Mouse (Mus musculus) ovary, postnatal 10 days (tissue): Measurements from ENCODE around the gene Fkbp10.

Experiments used
- DNase-seq: peaks from one replicate; pipeline ENCODE4 v3.0.0; 2022; ENCODE audit warnings: low spot score

Fkbp10 gene

DNA sequence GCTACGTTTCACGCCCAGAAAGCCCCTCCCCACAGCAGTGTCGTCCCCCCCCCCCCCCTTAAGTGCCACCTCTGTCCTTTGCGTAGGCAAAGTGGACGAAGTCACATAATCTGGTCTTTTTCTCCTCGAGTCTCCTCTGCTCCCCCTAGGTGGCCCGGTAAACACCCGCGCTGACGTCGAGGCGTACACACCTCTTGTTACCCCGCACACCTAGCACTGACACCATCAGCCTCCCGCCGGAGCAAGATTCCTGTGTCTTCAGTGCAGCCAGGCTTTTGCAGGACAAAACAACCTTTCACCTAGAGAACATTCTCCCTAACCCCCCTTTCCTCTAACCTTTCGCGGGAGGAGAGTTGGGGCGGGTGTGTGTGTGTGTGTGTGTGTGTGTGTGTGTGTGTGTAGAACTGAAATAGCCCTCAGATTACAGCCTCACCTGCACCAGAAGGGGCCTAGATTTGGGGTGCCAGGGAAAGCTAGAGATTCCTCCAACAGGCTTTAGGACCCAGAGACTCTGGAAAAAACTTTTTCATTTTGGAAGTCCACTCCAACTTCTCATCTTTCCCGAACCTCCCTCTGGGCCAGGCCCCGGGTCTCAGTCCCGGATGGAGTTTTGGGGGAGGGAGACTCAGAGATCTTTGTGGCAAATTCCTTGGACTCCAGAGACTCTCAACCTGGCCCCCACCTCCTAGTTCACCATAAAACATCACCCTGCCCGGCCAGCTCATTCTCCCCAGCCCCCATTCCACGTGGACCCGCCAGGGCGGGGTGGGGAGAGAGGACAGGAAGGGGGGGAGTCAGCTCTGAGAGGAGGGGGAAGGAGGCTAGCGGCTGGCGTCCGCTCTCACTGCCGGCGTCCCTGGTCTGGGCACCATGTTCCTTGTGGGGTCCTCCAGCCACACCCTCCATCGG, at the start of gene Fkbp10:
Fkbp10 (plus strand) TSS at position 784 of the 909 bp plus-strand sequence.
- peak; percentile 69 for DNase-seq

DNA sequence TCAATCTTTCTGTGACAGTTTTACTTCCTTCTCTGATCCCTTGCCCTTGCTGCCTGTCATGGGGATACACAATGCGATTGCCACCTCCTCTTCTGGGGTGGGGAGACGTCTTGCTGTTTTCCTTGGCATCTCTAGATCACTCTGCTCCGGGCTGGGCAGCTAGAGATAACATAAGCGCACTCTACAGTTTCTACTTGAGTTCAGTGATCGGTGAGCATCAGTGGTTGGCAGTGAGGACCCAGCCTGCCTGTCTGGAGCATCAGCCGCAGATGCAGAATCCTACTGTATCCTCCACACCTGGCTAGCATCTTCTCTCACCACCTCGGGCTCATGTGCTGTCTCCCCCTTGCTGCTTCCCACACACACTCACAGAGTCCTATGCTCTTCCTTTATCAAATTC, 46.4 kb upstream of the Fkbp10 start:
- no peak for DNase-seq

DNA sequence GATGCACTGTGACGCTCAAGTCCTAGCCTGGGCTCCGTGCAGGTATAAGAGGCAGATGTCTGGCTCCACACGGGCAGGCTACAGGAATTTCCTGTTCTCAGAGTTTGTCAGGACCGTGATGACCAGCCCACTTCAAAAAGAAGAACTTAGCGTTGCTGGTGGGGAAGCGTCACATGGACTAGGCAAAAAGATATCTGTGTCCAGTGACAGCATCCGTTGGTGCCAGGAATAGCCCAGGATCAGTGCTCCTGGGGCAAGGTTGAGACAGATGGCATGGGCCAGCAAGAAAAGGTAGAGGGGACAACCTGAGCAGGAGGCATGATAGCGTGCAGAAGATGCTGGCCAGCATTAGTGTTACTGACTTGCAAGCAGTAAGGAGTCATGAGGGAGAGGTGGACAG, 45.7 kb upstream of the Fkbp10 start:
- no peak for DNase-seq

DNA sequence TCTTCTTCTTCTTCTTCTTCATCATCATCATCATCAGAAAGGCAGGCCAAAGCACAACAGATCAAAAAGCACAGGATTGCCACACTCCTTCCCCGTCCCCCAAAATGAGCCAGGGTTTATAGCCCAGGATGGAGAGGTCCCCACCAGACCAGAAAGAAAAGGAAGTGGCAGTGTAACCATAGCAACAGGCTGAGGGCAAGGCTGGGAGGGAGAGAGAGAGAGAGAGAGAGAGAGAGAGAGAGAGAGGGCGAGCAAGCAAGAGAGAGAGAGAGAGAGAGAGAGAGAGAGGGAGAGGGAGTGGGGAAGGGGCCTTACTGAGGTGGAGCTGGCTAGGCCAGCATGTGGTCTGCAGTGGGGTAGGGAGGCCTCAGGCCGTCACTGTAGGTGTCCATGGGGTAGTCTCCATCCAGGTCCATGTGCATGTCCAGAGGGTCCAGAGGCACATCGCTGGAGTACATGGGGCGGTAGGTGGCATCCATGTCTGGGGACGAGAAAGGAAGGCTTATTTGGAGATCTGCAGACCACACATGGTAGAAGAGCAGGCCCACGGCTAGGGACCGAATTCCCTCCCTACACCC, 43.4 kb upstream of the Fkbp10 start:
- DNase-seq: no peak

DNA sequence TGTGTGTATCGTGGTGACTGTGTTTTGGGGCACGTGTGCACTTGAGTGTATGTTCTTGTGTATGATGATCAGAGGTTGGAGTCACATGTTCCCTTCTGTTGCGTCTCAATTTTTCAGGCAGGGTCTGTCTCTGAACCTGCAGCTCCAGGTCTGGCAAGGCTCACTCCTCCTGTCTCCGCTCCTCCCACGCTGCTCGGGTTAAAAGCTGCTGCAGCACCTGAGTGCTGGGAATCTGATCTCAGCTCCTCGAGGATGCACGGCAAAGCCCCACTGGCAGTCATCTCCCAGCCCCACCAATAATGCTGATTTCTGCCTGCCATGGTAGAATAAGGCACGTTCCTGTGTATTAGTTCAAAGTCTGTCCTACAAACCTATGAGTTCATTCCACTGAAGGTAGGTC, 40.4 kb upstream of the Fkbp10 start:
- DNase-seq: no peak

GRCm38 (mm10) chr11:100376005-100376404, 39.5 kb upstream of the Fkbp10 start:
- DNase-seq: no peak

GRCm38 (mm10) chr11:100376746-100377389, 38.6 kb upstream of the Fkbp10 start:
- DNase-seq: no peak

GRCm38 (mm10) chr11:100377989-100378388, 37.5 kb upstream of the Fkbp10 start:
- DNase-seq: no peak

DNA sequence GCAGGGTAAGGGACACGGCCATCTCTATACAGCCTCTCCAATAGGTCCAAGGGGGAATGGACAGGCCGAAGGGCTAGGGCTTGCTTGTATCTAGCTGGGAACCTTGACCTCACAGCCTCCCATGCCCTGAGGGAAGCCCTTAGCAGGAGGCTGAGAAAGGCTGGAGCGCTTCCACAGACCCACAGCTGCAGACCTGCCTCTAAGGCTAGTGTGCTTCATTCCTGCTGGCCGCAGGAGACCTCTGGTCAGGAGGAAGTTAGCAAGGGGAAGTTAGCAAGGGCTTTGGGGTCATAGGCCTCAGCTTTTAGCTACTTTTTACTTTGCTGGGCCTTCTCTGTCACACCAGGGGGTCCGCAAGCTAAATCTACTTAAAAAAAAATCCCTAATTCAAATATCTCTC, 37.1 kb upstream of the Fkbp10 start:
- no peak for DNase-seq

GRCm38 (mm10) chr11:100379311-100379710, 36.2 kb upstream of the Fkbp10 start:
- no peak for DNase-seq

GRCm38 (mm10) chr11:100382682-100383081, 32.8 kb upstream of the Fkbp10 start:
- no peak for DNase-seq

DNA sequence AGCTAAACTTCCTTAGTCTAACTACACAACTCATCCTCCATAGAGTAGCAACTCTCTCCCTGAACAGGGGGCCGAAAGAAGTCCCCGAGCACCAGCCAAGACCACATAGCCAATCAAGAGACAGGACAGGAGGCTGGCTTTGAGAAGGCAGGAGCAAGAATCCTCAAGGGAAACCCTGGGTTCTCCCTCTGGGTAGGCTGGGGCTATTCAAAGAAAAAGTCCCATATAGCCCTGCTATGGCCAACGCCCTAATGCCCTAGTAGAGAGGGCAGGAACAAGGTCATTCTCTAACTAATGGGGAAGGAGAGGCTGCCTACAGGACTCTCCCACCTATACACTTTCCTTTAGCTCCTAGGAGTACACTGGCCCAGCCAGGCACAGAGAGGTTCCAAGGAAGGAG, 30.5 kb upstream of the Fkbp10 start:
- no peak for DNase-seq

DNA sequence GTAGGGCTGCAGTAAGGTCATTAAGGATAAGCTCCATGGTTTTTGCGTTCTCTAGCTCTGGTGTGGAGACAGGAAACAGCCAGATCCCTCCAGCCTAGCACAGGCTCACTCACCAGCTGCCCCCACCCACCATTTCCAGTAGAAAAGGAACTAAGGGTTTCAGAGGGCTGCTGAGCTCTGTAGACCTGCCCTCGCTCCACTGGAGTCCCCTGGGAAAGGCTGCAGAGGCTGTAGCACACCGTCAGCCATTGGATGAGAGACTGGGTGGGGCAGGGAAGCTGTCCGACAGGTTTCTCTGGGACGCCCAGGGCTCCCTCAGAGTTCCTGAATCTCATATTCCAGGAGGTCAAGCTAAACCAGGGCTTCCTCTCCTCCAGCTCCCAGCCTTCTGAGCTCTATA, 28.9 kb upstream of the Fkbp10 start:
- DNase-seq: no peak

DNA sequence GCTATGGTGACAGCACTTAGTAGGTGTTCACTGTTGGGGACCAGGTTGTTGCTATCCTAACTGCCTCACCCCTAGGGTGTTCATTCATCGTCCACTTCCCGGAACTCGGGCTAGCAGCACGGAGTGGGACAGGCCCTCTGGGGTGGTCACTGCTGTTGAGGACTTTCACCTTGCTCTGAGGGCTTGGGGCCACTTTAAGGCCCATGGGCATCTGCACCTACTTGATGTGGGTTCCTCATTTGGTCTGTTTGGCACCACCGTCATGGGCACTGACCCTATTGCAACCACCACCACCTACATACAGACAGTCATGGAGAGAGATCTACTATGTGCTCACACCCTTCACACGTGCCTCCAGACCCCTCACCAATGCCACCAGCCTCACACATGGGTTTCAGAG, 28.4 kb upstream of the Fkbp10 start:
- no peak for DNase-seq

DNA sequence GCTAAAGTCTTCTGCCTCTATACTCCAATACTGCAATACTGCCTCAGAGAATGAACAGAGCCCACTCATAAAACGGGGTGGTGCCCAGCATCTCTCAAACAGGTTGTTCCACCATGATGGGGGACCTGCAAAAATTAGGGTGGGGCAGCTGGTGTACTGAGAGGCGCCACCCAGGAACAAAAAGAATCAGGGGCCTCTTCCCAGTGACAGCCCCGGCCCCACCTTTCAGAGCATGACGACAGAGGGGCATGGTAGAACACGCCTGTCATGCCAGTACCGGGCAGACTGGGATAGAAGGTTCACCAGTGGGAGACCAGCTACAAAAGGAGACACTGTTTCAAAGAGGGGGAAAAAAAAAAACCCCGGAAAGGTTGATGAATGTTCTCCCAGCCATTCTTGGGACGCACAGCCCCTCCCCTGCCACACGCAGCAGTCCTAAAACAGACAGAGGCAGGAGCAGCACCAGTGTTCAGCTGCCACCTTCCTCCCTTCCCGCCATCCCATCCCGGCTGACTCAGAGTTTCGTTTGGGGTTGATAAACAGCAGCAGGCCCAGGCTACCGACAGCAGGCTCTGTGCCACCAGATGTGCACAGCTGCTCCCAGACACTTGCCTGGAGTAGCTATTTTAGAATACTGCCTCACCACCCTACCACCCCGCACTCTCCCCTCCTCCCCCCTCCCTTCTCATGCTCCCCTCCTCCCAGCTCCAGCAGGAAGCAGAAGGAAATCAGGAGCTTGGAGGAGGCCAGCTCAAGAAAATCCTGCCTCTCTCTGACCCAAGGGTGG, 27.7 kb upstream of the Fkbp10 start:
- no peak for DNase-seq

DNA sequence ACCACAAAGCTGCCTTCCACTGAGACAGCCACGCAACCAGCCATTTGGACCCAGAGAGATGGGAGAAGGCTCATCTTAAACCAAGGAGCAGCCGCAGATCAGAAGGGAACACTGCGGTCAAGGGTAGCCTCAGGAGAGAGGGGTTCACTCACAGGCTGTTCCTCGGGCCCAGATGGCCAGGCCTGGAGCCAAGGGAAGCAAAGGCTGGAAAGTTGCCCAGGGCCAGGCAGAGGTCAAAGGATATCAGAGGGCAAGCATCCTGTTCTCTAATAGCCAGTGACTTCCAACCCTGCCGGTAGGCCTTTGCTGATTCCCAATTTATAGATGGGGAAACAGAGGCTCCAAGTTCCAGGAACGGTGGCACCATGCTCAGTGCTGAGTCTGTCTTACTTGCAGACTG, 26.9 kb upstream of the Fkbp10 start:
- no peak for DNase-seq

- no peak for DNase-seq
Observed at GRCm38 (mm10) chr11:100389931-100390445, 25.5 kb upstream of the Fkbp10 start.

DNA sequence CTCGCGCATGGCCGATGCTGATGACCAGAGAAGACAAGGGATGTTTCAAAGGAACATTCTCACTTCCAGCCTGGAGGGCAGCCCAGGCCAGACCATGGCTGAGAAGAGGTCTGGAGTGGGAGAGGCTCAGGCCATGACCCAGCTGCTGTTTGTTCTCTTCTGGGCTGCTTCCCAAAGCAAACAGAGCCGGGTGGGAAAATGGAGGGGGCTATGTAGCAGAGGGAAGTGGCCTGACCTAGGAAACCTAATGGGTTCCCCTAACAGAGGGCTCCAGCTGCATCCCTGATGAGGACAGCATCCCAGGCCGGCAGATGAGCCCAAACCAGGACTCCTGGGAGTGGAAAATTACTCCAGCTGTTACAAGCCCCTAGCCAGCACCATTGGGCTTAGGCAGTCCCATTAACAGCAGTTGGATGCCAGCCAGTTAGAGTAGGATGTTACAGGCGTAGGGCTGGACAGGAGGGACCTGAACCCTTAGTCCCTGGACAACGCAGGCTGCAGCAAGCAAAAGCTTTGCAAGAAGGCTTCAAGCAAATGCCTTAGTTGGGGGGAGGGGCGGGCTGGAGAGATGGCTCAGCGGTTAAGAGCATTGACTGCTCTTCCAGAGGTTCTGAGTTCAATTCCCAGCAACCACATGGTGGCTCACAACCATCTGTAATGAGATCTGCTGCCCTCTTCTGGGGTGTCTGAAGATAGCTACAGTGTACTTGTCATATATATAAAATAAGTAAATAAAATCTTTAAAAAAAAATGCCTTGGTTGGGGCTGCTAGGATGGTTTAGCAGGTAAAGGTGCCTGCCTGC, 24.2 kb upstream of the Fkbp10 start:
- DNase-seq: no peak

GRCm38 (mm10) chr11:100391884-100392345, 23.6 kb upstream of the Fkbp10 start:
- DNase-seq: no peak

DNA sequence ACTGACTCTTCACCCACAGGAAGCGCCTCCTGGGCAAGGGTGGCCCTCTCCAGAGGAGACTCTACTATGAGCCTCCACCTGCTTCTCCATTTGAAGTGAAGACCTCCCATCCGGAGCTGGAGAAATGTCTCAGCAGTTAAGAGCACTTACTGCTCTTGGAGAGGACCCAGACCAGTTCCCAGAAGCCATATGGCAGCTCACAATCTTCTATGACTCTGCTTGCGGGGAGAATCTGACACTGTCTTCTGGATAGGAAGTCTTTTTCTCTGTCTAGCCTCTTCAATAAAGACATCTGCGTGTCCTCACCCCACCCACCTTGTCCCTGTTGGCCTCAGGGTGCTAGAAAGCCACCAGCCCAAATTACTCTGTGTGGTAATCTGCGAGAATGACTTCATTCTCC, 22.5 kb upstream of the Fkbp10 start:
- no peak for DNase-seq

GRCm38 (mm10) chr11:100393733-100394132, 21.8 kb upstream of the Fkbp10 start:
- no peak for DNase-seq
